Mouse (Mus musculus): ENCODE results near the gene Gm38655. TPM values are rescaled to one million over a fixed set of nuclear protein-coding genes. Genes with fewer than 3 reads are reported as not detected.

Gm38655 gene
- total and polyA plus RNA-seq, 3 experiments = 0.29 TPM; not detected in 2

DNA sequence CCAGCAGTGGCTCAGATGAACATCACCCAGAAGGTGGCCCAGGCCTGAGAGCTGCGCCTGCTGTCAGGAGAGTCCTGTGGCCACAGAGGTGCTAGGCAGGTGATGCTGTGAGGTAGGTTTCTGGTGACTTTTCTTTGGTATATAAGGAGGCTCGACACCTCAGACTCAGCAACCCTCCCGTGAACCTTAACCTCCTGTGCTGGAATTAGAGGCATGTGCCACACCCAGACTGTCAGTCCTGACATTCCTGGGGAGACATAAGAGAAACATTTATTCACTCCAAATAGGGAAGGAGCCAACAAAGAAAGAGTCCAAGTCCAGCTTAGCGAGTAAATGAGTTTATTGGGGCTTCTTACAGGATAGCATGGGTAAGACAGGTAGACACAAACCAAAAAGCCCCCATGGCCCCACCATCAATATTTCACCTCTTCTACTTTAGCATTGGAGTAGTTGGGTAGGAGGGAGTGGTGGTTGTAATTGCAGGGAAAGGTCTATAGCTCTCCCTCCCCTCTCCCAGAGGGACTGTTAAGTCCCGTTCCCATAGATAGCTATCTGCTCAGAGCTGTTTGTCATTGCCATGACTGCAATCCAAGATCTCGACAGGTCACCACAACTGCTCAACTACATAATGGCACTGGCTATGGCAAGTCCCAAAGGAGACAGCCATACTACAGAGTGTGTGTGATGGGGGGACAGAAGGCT, 9.2 kb downstream of the Gm38655 start:
- H3K27me3 ChIP-seq (ENCODE audit: control insufficient read depth, insufficient read depth, low read length) = no peaks in the 10 kb centered on the region
- H3K4me3 ChIP-seq = no peak overlapping the region
- no peak for DNase-seq
- no peak overlapping the region for H3K9ac ChIP-seq (ENCODE audit: low read depth, low read length)
- TF ChIP-seq CTCF (IDR thresholded peaks at IDR 0.05) (no peak), POLR2A (IDR thresholded peaks at IDR 0.05; ENCODE audit: insufficient read depth, low read depth, low read length) (no peak), EP300 (IDR thresholded peaks at IDR 0.05; ENCODE audit: insufficient read depth, low read depth, low read length) (no peak)
- H3K36me3 ChIP-seq (ENCODE audit: control insufficient read depth, insufficient read depth, low read length) = no peaks in the 10 kb centered on the region
- no peak overlapping the region for H3K27ac ChIP-seq
- H3K4me1 ChIP-seq (ENCODE audit: control insufficient read depth, insufficient read depth, low read length) = no peaks in the 10 kb centered on the region
- 51% methylated on average over 6 of the region's 6 CpGs for WGBS
- intact Hi-C loops (cut with DNase I) = no loop called here
- no peaks in the 10 kb centered on the region for H3K79me2 ChIP-seq (replicated peaks; ENCODE audit: control insufficient read depth, insufficient read depth, low read length)

DNA sequence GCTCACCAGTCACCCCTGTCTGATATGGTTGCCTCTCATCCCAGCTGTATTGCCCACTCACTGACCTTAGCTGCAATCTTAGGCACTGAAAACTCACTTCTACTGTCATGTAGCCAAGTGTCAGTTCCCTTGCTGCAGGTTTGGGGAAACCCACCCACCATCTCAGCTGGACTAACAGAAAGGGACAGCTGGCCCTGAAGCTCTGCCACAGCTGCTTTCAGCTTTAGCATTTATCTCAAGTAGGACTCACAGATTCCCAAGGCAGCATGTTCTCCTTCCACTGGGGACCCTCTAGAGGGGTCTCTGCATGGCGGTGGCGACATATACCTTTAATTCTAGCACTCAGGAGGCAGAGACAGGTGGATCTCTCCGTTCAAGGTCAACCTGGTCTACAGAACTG, 10.5 kb downstream of the Gm38655 start:
- Histone ChIP-seq H3K27me3 (ENCODE audit: control insufficient read depth, insufficient read depth, low read length) (no peaks in the 10 kb centered on the region), H3K36me3 (ENCODE audit: control insufficient read depth, insufficient read depth, low read length) (no peaks in the 10 kb centered on the region), H3K4me1 (ENCODE audit: control insufficient read depth, insufficient read depth, low read length) (no peaks in the 10 kb centered on the region), H3K9ac (ENCODE audit: low read depth, low read length) (no peak overlapping the region), H3K27ac (no peak overlapping the region), H3K79me2 (replicated peaks; ENCODE audit: control insufficient read depth, insufficient read depth, low read length) (no peaks in the 10 kb centered on the region), H3K4me3 (no peak overlapping the region)
- WGBS = 87% methylated on average over 3 of the region's 3 CpGs
- intact Hi-C loops (cut with DNase I) = no loop called here
- no peak for DNase-seq
- TF ChIP-seq CTCF (IDR thresholded peaks at IDR 0.05) (no peak), EP300 (IDR thresholded peaks at IDR 0.05; ENCODE audit: insufficient read depth, low read depth, low read length) (no peak), POLR2A (IDR thresholded peaks at IDR 0.05; ENCODE audit: insufficient read depth, low read depth, low read length) (no peak)

DNA sequence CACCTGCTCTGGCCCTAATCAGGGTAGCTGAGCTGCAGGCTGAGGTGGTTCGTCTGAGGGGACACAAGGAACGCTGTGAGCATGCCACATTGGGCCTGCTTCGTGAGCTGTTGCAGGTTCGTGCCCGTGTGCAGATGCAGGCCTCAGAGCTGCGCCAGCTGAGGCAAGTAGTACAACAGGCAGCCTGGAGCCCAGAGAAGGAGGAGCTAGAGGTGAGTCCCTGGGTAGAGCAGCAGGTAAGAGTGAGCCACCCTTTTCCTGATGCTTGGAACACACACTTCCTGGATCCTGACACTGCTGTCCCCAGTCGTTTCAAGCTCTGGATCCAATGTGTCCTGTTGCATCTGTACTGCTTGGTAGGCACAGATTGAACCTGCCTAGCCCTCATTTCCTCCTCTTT, 11.9 kb downstream of the Gm38655 start:
- Histone ChIP-seq H3K4me1 (ENCODE audit: control insufficient read depth, insufficient read depth, low read length) (no peaks in the 10 kb centered on the region), H3K9ac (ENCODE audit: low read depth, low read length) (no peak overlapping the region), H3K36me3 (ENCODE audit: control insufficient read depth, insufficient read depth, low read length) (no peaks in the 10 kb centered on the region), H3K79me2 (replicated peaks; ENCODE audit: control insufficient read depth, insufficient read depth, low read length) (no peaks in the 10 kb centered on the region), H3K27me3 (ENCODE audit: control insufficient read depth, insufficient read depth, low read length) (no peaks in the 10 kb centered on the region), H3K27ac (no peak overlapping the region), H3K4me3 (no peak overlapping the region)
- DNase-seq = no peak
- intact Hi-C loops (cut with DNase I) = no loop called here
- no peak for TF ChIP-seq EP300 (IDR thresholded peaks at IDR 0.05; ENCODE audit: insufficient read depth, low read depth, low read length)
- TF ChIP-seq CTCF (IDR thresholded peaks at IDR 0.05) = no peak
- no peak for TF ChIP-seq POLR2A (IDR thresholded peaks at IDR 0.05; ENCODE audit: insufficient read depth, low read depth, low read length)
- 69% methylated on average over 7 of the region's 7 CpGs for WGBS

DNA sequence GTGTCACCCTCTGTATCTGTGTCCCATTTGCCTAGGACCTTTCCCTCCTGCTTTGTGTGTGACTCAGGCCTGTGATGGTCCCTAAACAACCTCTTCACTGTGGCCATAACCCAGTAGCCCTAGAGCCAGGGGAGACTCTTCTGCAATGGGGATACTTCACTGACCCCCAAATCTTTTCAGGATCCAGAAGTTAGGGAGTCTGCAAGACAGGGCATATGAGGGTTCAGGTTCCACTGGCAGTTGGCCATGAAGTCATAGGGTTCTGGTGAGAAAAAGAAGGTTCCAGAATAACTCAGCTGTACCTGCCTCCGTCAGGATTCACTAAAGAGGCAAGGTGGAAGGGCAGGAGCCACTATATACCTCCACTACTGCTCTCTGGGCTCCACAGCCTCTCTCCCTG, 13.1 kb downstream of the Gm38655 start, which contains the start of gene Ccdc154:
Ccdc154 (plus strand) TSS at position 301 of the 400 bp plus-strand sequence.
- TF ChIP-seq POLR2A (IDR thresholded peaks at IDR 0.05; ENCODE audit: insufficient read depth, low read depth, low read length) = no peak
- no peak for TF ChIP-seq CTCF (IDR thresholded peaks at IDR 0.05)
- no peak for TF ChIP-seq EP300 (IDR thresholded peaks at IDR 0.05; ENCODE audit: insufficient read depth, low read depth, low read length)
- no peaks in the 10 kb centered on the region for H3K4me1 ChIP-seq (ENCODE audit: control insufficient read depth, insufficient read depth, low read length)
- H3K27ac ChIP-seq = no peak within 1 kb of the TSS
- H3K9ac ChIP-seq (ENCODE audit: low read depth, low read length) = no peak within 1 kb of the TSS
- WGBS = 90% methylated on average over 1 of the region's 1 CpGs
- intact Hi-C loops (cut with DNase I) = no loop called here
- no peaks in the 10 kb centered on the region for H3K27me3 ChIP-seq (ENCODE audit: control insufficient read depth, insufficient read depth, low read length)
- H3K36me3 ChIP-seq (ENCODE audit: control insufficient read depth, insufficient read depth, low read length) = no peaks in the 10 kb centered on the region
- no peak within 1 kb of the TSS for H3K4me3 ChIP-seq
- H3K79me2 ChIP-seq (replicated peaks; ENCODE audit: control insufficient read depth, insufficient read depth, low read length) = no peaks in the 10 kb centered on the region
- no peak for DNase-seq

DNA sequence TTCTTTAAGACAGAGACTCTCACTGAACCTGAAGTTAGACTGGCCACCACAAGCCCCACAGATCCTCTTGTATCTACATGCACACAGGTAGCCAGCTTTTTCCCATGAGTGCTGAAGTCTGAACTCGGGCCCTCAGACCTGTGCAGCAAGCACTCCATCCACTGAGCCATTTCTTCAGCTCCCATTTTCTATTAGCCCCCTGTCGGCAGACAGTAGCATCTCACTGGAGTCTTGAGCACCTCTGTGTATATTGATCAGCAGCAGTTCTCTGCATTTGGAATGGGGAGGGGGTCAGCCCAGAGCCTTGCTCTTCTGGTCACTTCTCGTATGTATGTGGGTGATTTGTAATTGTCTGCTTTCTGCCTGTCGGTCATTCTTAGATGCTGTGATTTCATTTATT, 35.3 kb downstream of the Gm38655 start:
- H3K27me3 ChIP-seq (ENCODE audit: control insufficient read depth, insufficient read depth, low read length) = no peaks in the 10 kb centered on the region
- 75% methylated on average over 4 of the region's 4 CpGs for WGBS
- no peak for DNase-seq
- no peak overlapping the region for H3K9ac ChIP-seq (ENCODE audit: low read depth, low read length)
- H3K4me3 ChIP-seq = no peak overlapping the region
- intact Hi-C loops (cut with DNase I) = no loop called here
- no peaks in the 10 kb centered on the region for H3K4me1 ChIP-seq (ENCODE audit: control insufficient read depth, insufficient read depth, low read length)
- peaks cover 9% of the 10 kb centered on the region; the same call in 1 of the 2 replicates for H3K79me2 ChIP-seq (replicated peaks; ENCODE audit: control insufficient read depth, insufficient read depth, low read length)
- no peak for TF ChIP-seq POLR2A (IDR thresholded peaks at IDR 0.05; ENCODE audit: insufficient read depth, low read depth, low read length)
- TF ChIP-seq EP300 (IDR thresholded peaks at IDR 0.05; ENCODE audit: insufficient read depth, low read depth, low read length) = no peak
- peak; percentile 52 for TF ChIP-seq CTCF (IDR thresholded peaks at IDR 0.05)
- H3K36me3 ChIP-seq (ENCODE audit: control insufficient read depth, insufficient read depth, low read length) = no peaks in the 10 kb centered on the region; the same call in 1 of the 2 replicates
- no peak overlapping the region for H3K27ac ChIP-seq

DNA sequence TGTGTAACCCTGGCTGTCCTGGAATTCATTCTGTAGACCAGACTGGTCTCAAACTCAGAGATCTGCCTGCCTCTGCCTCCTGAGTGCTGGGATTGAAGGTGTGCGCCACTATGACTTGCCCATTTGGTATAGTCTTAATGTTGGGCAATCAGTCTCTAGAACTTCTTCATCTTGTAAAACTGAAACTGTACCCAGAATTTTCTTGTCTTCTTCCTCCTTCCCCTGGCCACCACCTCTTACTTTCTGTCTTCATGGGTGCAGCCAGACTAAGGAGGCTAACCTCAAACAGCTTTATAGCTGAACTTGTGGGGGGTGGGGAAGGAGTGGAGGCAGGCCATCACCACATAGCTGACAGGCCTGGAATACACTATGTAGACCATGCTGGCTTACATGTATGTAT, 36.5 kb downstream of the Gm38655 start:
- H3K27ac ChIP-seq = no peak overlapping the region
- H3K9ac ChIP-seq (ENCODE audit: low read depth, low read length) = no peak overlapping the region
- peaks cover 12% of the 10 kb centered on the region for H3K79me2 ChIP-seq (replicated peaks; ENCODE audit: control insufficient read depth, insufficient read depth, low read length)
- H3K27me3 ChIP-seq (ENCODE audit: control insufficient read depth, insufficient read depth, low read length) = no peaks in the 10 kb centered on the region
- TF ChIP-seq EP300 (IDR thresholded peaks at IDR 0.05; ENCODE audit: insufficient read depth, low read depth, low read length) = no peak
- TF ChIP-seq CTCF (IDR thresholded peaks at IDR 0.05) = no peak
- no peak for TF ChIP-seq POLR2A (IDR thresholded peaks at IDR 0.05; ENCODE audit: insufficient read depth, low read depth, low read length)
- intact Hi-C loops (cut with DNase I) = no loop called here
- 96% methylated on average over 1 of the region's 1 CpGs for WGBS
- H3K36me3 ChIP-seq (ENCODE audit: control insufficient read depth, insufficient read depth, low read length) = no peaks in the 10 kb centered on the region; the same call in 1 of the 2 replicates
- no peak for DNase-seq
- no peak overlapping the region for H3K4me3 ChIP-seq
- H3K4me1 ChIP-seq (ENCODE audit: control insufficient read depth, insufficient read depth, low read length) = peaks cover 3% of the 10 kb centered on the region
